Mouse (Mus musculus): ENCODE results near the gene Camk2b.
"Not testable (repeated sequence)": the region's sequence is repeated elsewhere in the genome, so short reads cannot be mapped to it uniquely, and the experiment has no call there.

Gene Camk2b

GRCm38 (mm10) chr11:6066176-6066575 is at the start of gene Camk2b:
Gene Camk2b (minus strand): TSS chr11:6066362.
- no peak for DNase-seq (ENCODE audit: low spot score)

- no peak for DNase-seq (ENCODE audit: low spot score)
Observed at GRCm38 (mm10) chr11:6111734-6112484, 45.7 kb upstream of the Camk2b start.

DNA sequence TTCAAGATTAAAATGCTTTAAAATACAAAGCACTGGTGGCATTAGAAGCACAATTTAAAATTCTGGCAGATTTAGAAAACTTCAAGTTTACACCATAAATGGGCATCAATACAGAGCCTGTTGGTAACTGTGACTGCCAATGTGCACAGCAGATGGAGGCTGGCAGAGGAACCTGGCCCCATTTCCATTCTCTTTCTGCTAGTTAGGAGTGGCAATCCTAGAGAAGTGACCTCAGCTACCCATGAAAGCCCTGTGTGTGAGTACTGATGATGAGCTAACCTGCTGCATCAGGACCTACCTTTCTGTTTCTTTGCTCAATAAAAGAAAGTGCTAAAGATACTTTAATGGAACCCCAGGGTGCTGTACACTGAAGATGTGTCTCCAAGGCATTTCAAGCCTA is 43.8 kb upstream of the Camk2b start:
- no peak for DNase-seq (ENCODE audit: low spot score)

DNA sequence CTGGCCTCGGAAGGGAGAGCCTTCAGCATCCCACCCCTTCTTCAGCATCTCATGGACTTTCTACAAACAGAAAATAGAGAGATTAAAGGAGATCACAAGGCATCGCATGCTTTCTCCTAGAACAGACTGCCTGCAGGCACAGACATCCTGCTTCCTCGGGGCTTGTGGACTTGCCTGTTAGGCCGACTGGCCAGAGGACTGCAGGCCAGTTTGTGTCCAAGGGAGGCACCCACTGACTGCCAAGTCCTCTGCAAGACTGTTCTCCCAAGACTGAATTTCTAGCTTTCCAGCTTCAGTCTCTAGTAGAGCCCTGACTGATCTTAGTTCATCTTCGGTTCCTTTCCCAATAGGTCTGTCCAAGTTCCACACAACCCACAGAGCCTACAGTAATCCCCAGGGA is 42.1 kb upstream of the Camk2b start:
- DNase-seq (ENCODE audit: low spot score), result no peak

GRCm38 (mm10) chr11:6107722-6108121 is 41.6 kb upstream of the Camk2b start:
- no peak for DNase-seq (ENCODE audit: low spot score)

DNA sequence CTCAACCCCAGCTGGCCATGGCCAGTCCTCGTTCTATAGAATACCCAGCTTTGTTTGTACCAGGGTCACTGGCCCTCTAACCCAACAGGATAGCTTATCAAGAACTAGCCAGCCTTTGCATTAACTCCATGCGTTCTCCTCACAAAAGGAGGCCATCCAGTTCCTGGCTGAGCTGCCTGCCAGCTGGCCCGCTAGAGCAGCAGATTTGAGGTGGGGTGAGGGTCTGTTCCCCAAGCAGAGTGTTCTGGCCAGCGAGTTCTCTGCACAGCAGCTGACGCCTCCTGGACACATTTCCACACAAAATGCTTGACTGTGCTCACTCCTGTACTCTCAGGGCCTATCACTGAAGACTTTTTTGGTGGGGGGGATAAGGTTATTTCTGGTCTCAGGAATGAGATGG is 38.6 kb upstream of the Camk2b start:
- no peak for DNase-seq (ENCODE audit: low spot score)

GRCm38 (mm10) chr11:6096637-6097036 is 30.5 kb upstream of the Camk2b start:
- not testable (repeated sequence) for DNase-seq (ENCODE audit: low spot score)

DNA sequence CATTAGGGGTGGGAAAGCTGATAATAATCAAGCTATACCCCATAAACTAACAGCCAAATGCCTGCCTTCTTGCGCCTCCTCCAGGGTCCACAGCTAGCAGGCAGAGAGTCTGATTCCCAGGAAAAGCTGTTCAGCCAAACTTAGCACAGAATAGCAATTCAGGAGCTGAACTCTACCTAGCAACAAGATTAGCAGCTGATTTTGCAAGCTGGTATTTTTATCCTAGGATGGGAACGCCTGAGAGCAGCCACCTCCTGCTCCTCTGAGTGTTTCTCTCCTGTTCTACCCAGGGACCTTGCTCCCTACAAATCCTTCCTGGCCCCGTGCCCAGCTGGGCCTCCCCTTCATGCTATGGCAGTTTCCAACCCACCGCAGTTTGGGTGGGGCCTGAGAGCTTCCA is 20.8 kb upstream of the Camk2b start:
- no peak for DNase-seq (ENCODE audit: low spot score)

- DNase-seq (ENCODE audit: low spot score), result no peak
Observed at GRCm38 (mm10) chr11:6078737-6079136, 12.6 kb upstream of the Camk2b start.

DNA sequence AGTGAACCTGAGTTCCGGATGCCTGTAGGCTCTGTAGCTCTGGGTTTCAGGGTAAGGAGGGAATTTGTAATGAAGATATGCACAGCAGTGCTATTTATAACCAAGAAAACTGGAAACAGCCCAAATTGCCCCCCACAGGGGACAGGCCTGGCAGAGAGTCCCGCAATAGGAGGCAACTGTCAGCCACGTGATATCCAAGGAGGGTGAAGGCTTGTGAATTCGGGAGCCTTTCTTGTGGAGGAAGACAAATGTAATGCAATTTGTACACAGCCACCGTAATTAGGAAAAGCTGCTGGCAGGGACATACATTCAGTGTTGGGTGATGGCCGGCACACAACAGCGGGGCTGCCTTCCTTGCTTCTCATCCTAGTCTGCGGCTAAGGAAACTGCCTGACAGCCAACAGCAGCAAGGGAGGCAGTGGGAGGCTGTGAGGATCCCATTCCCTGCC is 9.5 kb upstream of the Camk2b start:
- no peak for DNase-seq (ENCODE audit: low spot score)

GRCm38 (mm10) chr11:6068181-6068957 is 2.2 kb upstream of the Camk2b start:
- DNase-seq (ENCODE audit: low spot score), result peak; percentile 63

DNA sequence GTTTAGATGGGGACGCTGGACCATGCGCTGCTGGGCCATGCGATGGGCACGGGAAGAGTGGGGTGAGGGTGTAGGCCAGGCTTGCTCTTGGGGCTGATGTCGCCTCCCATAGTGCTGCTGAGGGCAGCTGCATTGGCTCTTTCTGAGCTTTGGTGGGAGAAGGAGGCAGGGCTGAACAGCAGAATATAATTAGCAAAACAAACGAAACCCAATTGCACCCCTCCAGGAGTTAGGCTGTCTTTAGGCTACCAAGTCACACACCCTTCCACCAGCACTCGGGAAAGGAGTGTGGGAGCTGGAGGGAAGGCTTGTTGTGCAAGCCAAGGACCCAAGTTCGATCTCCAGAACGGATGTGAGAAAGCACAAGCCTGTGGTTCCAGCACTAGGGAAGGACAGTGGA is 998 bp upstream of the Camk2b start:
- no peak for DNase-seq (ENCODE audit: low spot score)

GRCm38 (mm10) chr11:6065551-6066121 is 526 bp downstream of the Camk2b start:
- no peak for DNase-seq (ENCODE audit: low spot score)

DNA sequence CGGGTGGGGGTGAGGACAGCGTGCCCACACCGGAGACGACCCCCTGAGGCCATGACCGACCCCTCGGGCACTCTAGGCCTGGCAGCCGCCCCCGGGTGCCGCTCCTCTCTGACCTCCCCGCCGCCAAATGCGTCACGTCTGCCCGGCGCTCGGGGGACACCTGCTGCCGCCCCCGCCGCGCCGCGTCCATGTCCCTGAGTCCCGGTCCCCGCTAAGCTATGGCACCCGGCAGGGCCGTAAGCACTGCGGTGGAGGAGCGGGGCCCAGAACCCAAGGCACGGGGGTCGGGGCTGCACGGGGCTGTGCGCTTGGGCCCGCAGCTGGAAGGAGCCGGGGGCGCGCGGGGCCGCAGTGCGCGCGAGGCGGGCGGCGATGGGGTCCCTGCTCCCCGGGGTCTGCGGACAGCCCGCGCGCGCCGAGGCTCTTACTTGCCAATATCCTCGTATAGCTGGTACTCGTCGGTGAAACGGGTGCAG is 1.1 kb downstream of the Camk2b start:
- DNase-seq (ENCODE audit: low spot score), result no peak

- DNase-seq (ENCODE audit: low spot score), result no peak
Observed at GRCm38 (mm10) chr11:6064215-6065045, 1.7 kb downstream of the Camk2b start.

GRCm38 (mm10) chr11:6063501-6064214 is 2.5 kb downstream of the Camk2b start:
- no peak for DNase-seq (ENCODE audit: low spot score)

GRCm38 (mm10) chr11:6063065-6063464 is 3.1 kb downstream of the Camk2b start:
- no peak for DNase-seq (ENCODE audit: low spot score)

GRCm38 (mm10) chr11:6062329-6062728 is 3.8 kb downstream of the Camk2b start:
- DNase-seq (ENCODE audit: low spot score), result no peak

DNA sequence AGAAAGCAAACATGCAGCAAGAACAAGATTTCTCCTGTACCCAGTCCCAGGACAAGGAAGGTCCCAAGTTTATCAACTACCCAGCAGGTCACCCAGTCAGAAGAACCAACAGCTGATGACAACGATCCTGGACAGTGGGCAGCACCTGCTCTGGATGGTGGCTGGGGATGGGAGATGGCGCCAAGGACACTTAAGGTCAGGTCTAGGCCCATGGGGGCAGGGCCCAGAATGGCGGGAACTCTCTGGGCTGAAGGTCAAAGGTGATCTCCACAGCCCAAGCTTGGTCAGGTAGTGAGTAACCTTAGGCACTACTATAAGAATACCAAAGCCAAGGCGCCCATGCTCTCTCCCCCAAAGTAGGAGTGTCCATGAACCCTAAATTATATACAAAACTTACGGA is 4.3 kb downstream of the Camk2b start:
- no peak for DNase-seq (ENCODE audit: low spot score)

GRCm38 (mm10) chr11:6059162-6059561 is 7.0 kb downstream of the Camk2b start:
- no peak for DNase-seq (ENCODE audit: low spot score)

DNA sequence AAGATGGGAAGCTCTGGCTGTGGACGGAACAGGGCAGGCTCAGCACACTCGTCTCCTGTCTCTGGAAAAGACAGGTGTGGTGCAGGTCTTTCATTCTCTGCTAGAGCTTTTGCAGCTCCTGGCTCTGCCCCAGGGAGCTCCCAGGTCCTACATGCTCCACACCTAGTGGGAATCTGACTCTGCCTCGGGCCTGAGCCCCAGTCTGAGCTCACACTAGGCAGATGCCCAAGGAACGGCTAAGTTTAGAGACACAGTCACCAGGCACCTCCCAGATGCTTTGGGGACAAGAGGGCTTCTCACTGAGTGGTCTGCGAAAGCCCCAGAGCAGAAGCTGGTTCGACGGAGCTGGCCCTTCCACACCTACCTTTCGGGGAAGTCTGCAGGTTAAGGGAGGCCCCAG is 12.8 kb downstream of the Camk2b start:
- DNase-seq (ENCODE audit: low spot score), result no peak
